Mouse (Mus musculus) stomach, embryonic 14.5 days (tissue): ENCODE data around the gene E2f3. TPM values are rescaled to one million over a fixed set of nuclear protein-coding genes. Genes with fewer than 3 reads are reported as not detected.

Source experiments
- ATAC-seq: fragments of 200-750 bp; cut with Nextera tagmentation; 2 replicates; pipeline ENCODE4 v1.8.0; 2017; ENCODE audit warnings: low read depth, moderate TSS enrichment; ENCODE audit not compliant: insufficient number of reproducible peaks, insufficient read depth, low FRiP score
- H3K27ac ChIP-seq: fragments of 300-500 bp; sonication (generic); 2 replicates; pipeline ENCODE4 v1.5.1; 2014; ENCODE audit warnings: mild to moderate bottlenecking, low read length, moderate library complexity, mixed read lengths
- H3K27me3 ChIP-seq: fragments of 300-500 bp; sonication (generic); 2 replicates; pipeline ENCODE4 v1.6.1; 2014; ENCODE audit warnings: low read length, control low read depth, mixed read lengths; ENCODE audit not compliant: control insufficient read depth, insufficient read depth
- H3K36me3 ChIP-seq: fragments of 300-500 bp; sonication (generic); 2 replicates; pipeline ENCODE4 v1.6.1; 2014; ENCODE audit warnings: mild to moderate bottlenecking, control low read depth, low read length, moderate library complexity, mixed read lengths; ENCODE audit not compliant: control insufficient read depth, insufficient read depth
- H3K4me1 ChIP-seq: fragments of 300-500 bp; sonication (generic); 2 replicates; pipeline ENCODE4 v1.6.1; 2014; ENCODE audit warnings: low read length, control low read depth, mixed read lengths; ENCODE audit not compliant: control insufficient read depth, insufficient read depth
- H3K4me2 ChIP-seq: fragments of 300-500 bp; sonication (generic); replicated peaks from 2 replicates; pipeline ENCODE4 v1.6.1; 2014; ENCODE audit warnings: low read depth, low read length, control low read depth
- H3K4me3 ChIP-seq: fragments of 300-500 bp; sonication (generic); 2 replicates; pipeline ENCODE4 v1.5.1; 2014; ENCODE audit warnings: low read depth, low read length, control low read depth
- H3K9ac ChIP-seq: fragments of 300-500 bp; sonication (generic); replicated peaks from 2 replicates; pipeline ENCODE4 v1.6.1; 2014; ENCODE audit warnings: low read depth, mild to moderate bottlenecking, control low read depth, low read length, moderate library complexity, mixed read lengths
- H3K9me3 ChIP-seq: fragments of 300-500 bp; sonication (generic); 2 replicates; pipeline ENCODE4 v1.6.1; 2016; ENCODE audit warnings: low read depth, low read length, control low read depth; ENCODE audit not compliant: control insufficient read depth
- WGBS: fragments of 180-500 bp; shearing (Covaris S2); extraction: QIAGEN DNeasy Blood & Tissue Kit; methylation state at CpG from one replicate; pipeline ENCODE4 v1.1.7; 2014; 5-methylcytosine and 5-hydroxymethylcytosine counted together
- polyA plus RNA-seq: library from polyadenylated mRNA; unstranded; fragments of >200 nt; fragmentation: Nextera tagmentation; extraction: Ambion mirVana; gene quantifications from 2 replicates; pipeline ENCODE4 v1.2.1, GENCODE M21; 2014

E2f3 gene
- polyA plus RNA-seq = 10.5 and 11.3 TPM in 2 replicates

DNA sequence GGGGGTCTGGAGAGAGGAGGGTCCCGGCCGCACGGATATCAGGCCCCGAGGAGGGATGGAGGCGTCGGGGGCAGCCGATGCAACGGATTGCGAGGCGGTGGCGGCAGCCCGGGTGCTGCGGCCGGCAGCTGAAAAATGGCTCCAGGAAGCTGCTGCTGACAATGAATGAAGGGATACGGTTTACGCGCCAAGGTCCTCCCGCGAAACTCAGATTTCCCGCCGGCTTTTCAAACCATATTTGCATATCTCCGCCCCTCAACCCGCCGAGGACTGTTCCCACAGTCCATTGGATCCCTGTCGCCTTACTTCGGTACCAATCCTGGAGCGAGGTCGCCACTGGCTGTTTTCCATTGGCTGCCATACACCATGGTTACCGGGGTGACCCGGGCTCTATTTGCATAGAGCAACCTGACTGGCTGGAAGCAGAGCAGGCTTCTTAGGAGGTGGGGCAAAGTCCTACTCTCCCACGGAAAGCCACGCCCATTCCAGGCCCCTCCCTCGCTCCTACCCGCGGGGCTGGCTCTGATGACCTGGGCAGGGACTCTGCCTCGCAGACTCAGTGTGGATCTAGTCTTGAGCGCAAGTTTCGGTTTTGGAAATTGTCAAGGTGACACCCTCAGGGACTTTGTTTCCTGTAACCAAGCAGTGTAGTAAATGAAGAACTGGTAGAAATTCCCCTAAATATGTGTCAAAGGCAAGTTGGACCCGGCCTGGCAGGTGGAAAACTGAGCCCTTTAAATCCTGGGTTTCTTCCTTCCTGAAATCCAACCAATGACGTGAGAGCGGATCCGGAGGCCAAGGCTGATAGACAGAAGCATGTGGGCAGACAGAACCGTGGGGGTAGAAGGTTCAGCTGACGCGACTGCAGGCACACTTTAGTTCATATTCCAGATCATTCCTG lies at the start of gene E2f3:
Gene E2f3 (minus strand): TSS at position 209 of the 901 bp plus-strand sequence.
- Histone ChIP-seq H3K4me2 (peak within 1 kb of the TSS; percentile 83), H3K36me3 (no peaks in the 10 kb centered on the region), H3K27ac (peak within 1 kb of the TSS; percentile 95), H3K27me3 (no peaks in the 10 kb centered on the region), H3K4me3 (peak within 1 kb of the TSS; percentile 98), H3K9ac (peak within 1 kb of the TSS; percentile 89), H3K4me1 (no peaks in the 10 kb centered on the region), H3K9me3 (no peaks in the 10 kb centered on the region)
- under 1% methylated on average over 45 of the region's 45 CpGs for WGBS
- peak; percentile 98 for ATAC-seq

DNA sequence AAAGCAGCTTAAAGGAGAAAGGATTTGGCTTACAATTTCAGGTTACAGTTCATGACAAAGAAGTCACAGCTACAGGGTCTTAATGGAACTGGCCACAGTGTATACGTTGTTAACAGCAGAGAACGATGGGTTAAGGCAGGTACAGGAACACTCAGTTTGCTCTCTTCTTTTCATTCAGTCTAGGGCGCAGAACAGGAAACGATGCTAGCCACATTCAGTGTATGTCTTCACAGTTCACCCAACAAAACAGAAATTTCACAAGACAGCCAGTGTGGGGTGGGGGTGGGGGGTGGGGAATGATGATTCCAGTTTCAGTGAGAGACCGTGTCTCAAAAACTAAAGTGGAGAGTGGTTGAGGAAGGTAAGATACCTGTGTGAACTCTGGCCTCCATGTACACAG lies 48.7 kb upstream of the E2f3 start:
- no peaks in the 10 kb centered on the region for H3K36me3 ChIP-seq
- H3K9ac ChIP-seq = no peak overlapping the region
- no peaks in the 10 kb centered on the region for H3K4me1 ChIP-seq
- no peak overlapping the region for H3K4me2 ChIP-seq
- no peaks in the 10 kb centered on the region for H3K27me3 ChIP-seq
- WGBS = 87% methylated on average over 5 of the region's 5 CpGs
- no peak overlapping the region for H3K4me3 ChIP-seq
- no peaks in the 10 kb centered on the region for H3K9me3 ChIP-seq
- H3K27ac ChIP-seq = no peak overlapping the region
- no peak for ATAC-seq

DNA sequence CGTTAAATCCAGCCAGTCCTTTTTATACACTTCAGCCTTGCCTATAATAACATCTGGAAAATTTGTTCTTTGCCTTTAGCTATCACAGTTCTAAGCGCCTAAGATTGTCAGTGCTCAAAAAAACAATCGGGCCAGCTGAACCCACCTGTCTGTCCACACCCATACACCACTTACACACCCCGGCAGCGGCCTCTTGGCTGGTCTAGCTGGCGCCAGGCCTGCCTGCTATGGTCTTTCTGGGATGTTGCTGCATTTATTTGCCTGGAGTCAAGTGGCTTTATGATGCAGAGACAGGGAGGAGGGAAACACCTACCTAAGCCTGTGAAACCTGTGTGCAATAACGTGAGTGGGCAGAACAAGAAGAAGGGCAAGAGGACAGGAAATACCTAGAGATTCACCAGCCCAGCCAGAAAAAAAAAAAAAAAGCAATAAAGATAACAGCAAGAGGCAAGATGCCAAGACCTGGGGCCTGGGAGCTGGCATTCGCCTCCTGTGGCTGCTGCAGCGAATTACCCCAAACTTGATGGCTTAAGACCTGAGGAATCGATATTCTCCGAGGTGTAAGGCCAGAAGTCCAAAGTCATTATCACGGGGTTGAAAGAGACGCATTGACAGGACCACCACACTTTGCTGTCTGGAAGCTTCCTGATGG lies 45.9 kb upstream of the E2f3 start:
- 79% methylated on average over 13 of the region's 13 CpGs for WGBS
- Histone ChIP-seq H3K4me3 (no peak overlapping the region), H3K9me3 (no peaks in the 10 kb centered on the region), H3K4me1 (no peaks in the 10 kb centered on the region), H3K9ac (no peak overlapping the region), H3K36me3 (no peaks in the 10 kb centered on the region), H3K27ac (no peak overlapping the region), H3K4me2 (no peak overlapping the region), H3K27me3 (no peaks in the 10 kb centered on the region)
- no peak for ATAC-seq

DNA sequence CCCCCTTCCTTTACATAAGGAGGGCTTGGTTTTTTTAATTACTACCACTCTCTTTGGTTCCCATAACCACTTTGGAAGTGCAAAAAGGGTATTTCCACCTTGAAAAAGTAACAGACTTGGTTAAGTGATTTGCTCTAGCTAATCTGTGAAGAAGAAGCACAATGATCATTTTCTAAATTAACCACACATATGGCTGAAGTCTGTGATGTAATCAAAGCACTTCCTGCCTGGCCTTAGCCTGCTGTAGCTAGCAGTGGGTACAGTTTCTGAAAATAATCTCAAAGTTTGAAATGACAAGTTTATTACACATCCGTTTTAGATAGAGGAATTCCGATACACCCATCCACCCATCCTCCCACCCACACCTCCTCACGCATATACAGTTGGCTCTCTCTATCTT lies 42.0 kb upstream of the E2f3 start:
- Histone ChIP-seq H3K9me3 (no peaks in the 10 kb centered on the region), H3K4me3 (no peak overlapping the region), H3K4me2 (no peak overlapping the region), H3K9ac (no peak overlapping the region), H3K27ac (no peak overlapping the region), H3K4me1 (no peaks in the 10 kb centered on the region), H3K27me3 (no peaks in the 10 kb centered on the region), H3K36me3 (no peaks in the 10 kb centered on the region)
- WGBS = 74% methylated on average over 3 of the region's 3 CpGs
- no peak for ATAC-seq

DNA sequence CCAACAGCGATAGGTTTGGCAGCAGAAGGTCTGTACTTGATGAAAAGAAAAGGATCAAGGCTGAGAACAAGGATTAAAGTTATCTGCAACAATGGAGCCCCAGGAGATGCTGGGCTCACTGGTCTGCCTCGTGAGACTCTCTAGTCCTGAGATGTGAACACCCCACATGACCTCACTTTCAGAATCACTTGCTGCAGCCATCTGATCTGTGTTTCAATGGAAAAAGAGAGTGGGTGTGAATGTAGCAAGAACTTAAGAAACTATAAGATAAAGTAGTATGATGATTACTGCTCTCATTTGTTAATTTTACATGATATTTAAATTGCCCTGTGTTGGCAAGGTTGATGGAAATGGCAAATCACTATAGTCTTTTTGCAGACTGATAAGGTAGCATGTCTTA lies 36.6 kb upstream of the E2f3 start:
- ATAC-seq = no peak
- no peak overlapping the region for H3K27ac ChIP-seq
- H3K27me3 ChIP-seq = no peaks in the 10 kb centered on the region
- H3K4me2 ChIP-seq = no peak overlapping the region
- no peaks in the 10 kb centered on the region for H3K36me3 ChIP-seq
- no peak overlapping the region for H3K9ac ChIP-seq
- 77% methylated on average over 2 of the region's 2 CpGs for WGBS
- H3K4me1 ChIP-seq = no peaks in the 10 kb centered on the region
- no peak overlapping the region for H3K4me3 ChIP-seq
- H3K9me3 ChIP-seq = no peaks in the 10 kb centered on the region

DNA sequence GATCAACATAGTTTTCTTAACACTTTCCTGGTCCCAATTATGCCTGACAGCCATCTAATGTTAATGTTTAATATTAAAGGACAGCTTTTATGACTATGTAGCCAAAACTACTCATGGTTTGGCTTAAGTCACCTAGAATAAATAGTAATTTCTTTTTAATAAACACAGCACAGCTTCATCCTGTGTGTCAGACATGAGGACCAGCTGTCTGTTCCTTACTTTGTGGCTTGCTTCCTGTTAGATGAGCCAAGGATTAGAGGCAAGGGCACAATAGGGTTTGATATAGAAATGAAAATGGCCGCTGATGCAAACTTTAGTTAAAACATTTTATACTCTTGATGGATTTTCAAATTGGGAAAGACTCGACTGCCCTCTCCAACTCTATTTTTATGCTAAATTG lies 32.7 kb upstream of the E2f3 start:
- no peak for ATAC-seq
- Histone ChIP-seq H3K4me3 (no peak overlapping the region), H3K4me2 (no peak overlapping the region), H3K27ac (no peak overlapping the region), H3K9me3 (no peaks in the 10 kb centered on the region), H3K36me3 (no peaks in the 10 kb centered on the region), H3K27me3 (no peaks in the 10 kb centered on the region), H3K4me1 (no peaks in the 10 kb centered on the region), H3K9ac (no peak overlapping the region)
- WGBS = 77% methylated on average over 2 of the region's 2 CpGs

DNA sequence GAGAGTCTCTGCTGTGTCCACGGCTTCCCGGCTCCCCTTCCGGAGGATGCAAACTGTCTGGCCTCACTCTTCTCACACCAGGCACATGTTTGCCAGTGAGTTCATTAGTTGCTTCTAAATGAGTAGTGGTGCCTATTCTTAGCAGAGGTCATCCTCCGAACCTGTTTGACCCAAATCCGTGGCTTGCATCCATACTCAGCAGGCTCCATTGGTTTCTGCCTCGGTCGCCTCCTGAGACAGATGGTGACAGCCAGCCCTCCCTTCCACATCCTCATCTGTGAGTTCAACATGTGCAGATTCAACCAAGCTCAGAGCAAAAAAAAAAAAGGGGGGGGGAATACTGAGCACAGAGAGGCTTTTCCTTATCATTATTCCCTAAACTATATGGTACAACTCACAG lies 31.7 kb upstream of the E2f3 start:
- H3K36me3 ChIP-seq = no peaks in the 10 kb centered on the region
- no peak for ATAC-seq
- 91% methylated on average over 7 of the region's 7 CpGs for WGBS

DNA sequence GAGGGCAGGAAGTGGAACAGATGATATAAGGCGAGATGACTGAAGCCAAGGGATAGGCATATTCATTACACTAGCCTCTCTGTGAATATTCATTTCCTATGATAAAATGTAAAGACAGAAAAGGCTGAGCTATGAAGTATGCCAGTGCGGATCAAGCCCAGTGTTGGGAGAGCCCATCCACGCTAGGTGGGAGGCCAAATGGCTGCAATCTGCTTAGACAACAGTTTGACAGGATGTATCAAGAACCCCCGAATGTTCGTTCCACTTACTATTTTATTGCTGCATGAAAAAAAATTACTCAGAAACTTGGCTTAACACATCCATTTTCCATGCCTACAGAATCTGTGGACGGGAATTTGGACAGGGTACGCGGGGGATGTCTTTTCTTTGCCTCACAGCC lies 28.7 kb upstream of the E2f3 start:
- no peaks in the 10 kb centered on the region for H3K27me3 ChIP-seq
- no peak for ATAC-seq
- 83% methylated on average over 8 of the region's 8 CpGs for WGBS
- H3K4me2 ChIP-seq = no peak overlapping the region
- no peaks in the 10 kb centered on the region for H3K9me3 ChIP-seq
- no peak overlapping the region for H3K4me3 ChIP-seq
- H3K36me3 ChIP-seq = no peaks in the 10 kb centered on the region
- H3K4me1 ChIP-seq = no peaks in the 10 kb centered on the region
- H3K27ac ChIP-seq = no peak overlapping the region
- H3K9ac ChIP-seq = no peak overlapping the region

More for the DNA sequence above, 31.7 kb upstream of the E2f3 start:
- H3K4me1 ChIP-seq = no peaks in the 10 kb centered on the region
- H3K9ac ChIP-seq = no peak overlapping the region
- no peak overlapping the region for H3K27ac ChIP-seq
- no peaks in the 10 kb centered on the region for H3K9me3 ChIP-seq
- H3K27me3 ChIP-seq = no peaks in the 10 kb centered on the region
- H3K4me2 ChIP-seq = no peak overlapping the region
- no peak overlapping the region for H3K4me3 ChIP-seq
